Mouse (Mus musculus): ENCODE results near the gene Ltbp1.

Ltbp1 gene

GRCm38 (mm10) chr17:75177920-75178867 is 172.8 kb downstream of the Ltbp1 start:
- peak; percentile 61 for DNase-seq (ENCODE audit: low spot score)

GRCm38 (mm10) chr17:75179001-75179400 is 173.6 kb downstream of the Ltbp1 start:
- no peak for DNase-seq (ENCODE audit: low spot score)

GRCm38 (mm10) chr17:75180301-75180700 is 174.9 kb downstream of the Ltbp1 start:
- DNase-seq (ENCODE audit: low spot score): no peak

GRCm38 (mm10) chr17:75180956-75181588 is 175.7 kb downstream of the Ltbp1 start:
- no peak for DNase-seq (ENCODE audit: low spot score)

- no peak for DNase-seq (ENCODE audit: low spot score)
Measured at GRCm38 (mm10) chr17:75182319-75183001, 177.1 kb downstream of the Ltbp1 start.

GRCm38 (mm10) chr17:75186732-75187509 is 181.6 kb downstream of the Ltbp1 start:
- DNase-seq (ENCODE audit: low spot score): no peak

GRCm38 (mm10) chr17:75196952-75197351 is 191.6 kb downstream of the Ltbp1 start:
- DNase-seq (ENCODE audit: low spot score): no peak

GRCm38 (mm10) chr17:75198767-75199166 is 193.4 kb downstream of the Ltbp1 start:
- no peak for DNase-seq (ENCODE audit: low spot score)

- no peak for DNase-seq (ENCODE audit: low spot score)
Measured at GRCm38 (mm10) chr17:75199694-75200093, 194.3 kb downstream of the Ltbp1 start.

GRCm38 (mm10) chr17:75202314-75202713 is 196.9 kb downstream of the Ltbp1 start:
- DNase-seq (ENCODE audit: low spot score): no peak

GRCm38 (mm10) chr17:75204065-75204464 is 198.7 kb downstream of the Ltbp1 start:
- DNase-seq (ENCODE audit: low spot score): no peak

- DNase-seq (ENCODE audit: low spot score): no peak
Measured at GRCm38 (mm10) chr17:75206281-75206680, 200.9 kb downstream of the Ltbp1 start.

GRCm38 (mm10) chr17:75208164-75208698 is 202.9 kb downstream of the Ltbp1 start:
- DNase-seq (ENCODE audit: low spot score): no peak

- no peak for DNase-seq (ENCODE audit: low spot score)
Measured at GRCm38 (mm10) chr17:75210526-75210925, 205.2 kb downstream of the Ltbp1 start.

GRCm38 (mm10) chr17:75216362-75216761 is 211.0 kb downstream of the Ltbp1 start:
- DNase-seq (ENCODE audit: low spot score): no peak

GRCm38 (mm10) chr17:75218700-75219099 is 213.3 kb downstream of the Ltbp1 start:
- DNase-seq (ENCODE audit: low spot score): no peak

GRCm38 (mm10) chr17:75228321-75228720 is 223.0 kb downstream of the Ltbp1 start:
- DNase-seq (ENCODE audit: low spot score): no peak

- no peak for DNase-seq (ENCODE audit: low spot score)
Measured at GRCm38 (mm10) chr17:75233206-75233605, 227.8 kb downstream of the Ltbp1 start.

- DNase-seq (ENCODE audit: low spot score): no peak
Measured at GRCm38 (mm10) chr17:75233923-75234322, 228.6 kb downstream of the Ltbp1 start.

- no peak for DNase-seq (ENCODE audit: low spot score)
Measured at GRCm38 (mm10) chr17:75235781-75236180, 230.4 kb downstream of the Ltbp1 start.

GRCm38 (mm10) chr17:75236543-75236942 is 231.2 kb downstream of the Ltbp1 start:
- DNase-seq (ENCODE audit: low spot score): no peak

GRCm38 (mm10) chr17:75237456-75237855 is 232.1 kb downstream of the Ltbp1 start:
- no peak for DNase-seq (ENCODE audit: low spot score)
